Mouse (Mus musculus): Measurements from ENCODE around the gene Gm49378. TPM values are rescaled to one million over a fixed set of nuclear protein-coding genes. Genes with fewer than 3 reads are reported as not detected.

Gm49378 gene
- polyA plus RNA-seq, 1 experiment: 8.2 TPM

- no peak for DNase-seq (ENCODE audit: low read depth in 1 of 2, low spot score in 2 of 2)
- no peaks in the 10 kb centered on the region for H3K36me3 ChIP-seq (ENCODE audit: control insufficient read depth, insufficient read depth, low read length)
Measured at GRCm38 (mm10) chr14:55615876-55616275, 21.8 kb downstream of the Gm49378 start.

GRCm38 (mm10) chr14:55614565-55615178 lies 23.0 kb downstream of the Gm49378 start:
- H3K36me3 ChIP-seq (ENCODE audit: control insufficient read depth, insufficient read depth, low read length): peaks cover under 1% of the 10 kb centered on the region; the same call in 1 of the 2 replicates
- no peak overlapping the region for H3K27ac ChIP-seq (ENCODE audit: insufficient read depth, low read length)

More at GRCm38 (mm10) chr14:55615876-55616275, 21.8 kb downstream of the Gm49378 start:
- Histone ChIP-seq H3K4me3 (ENCODE audit: extremely low read depth, insufficient read depth, insufficient read length) (no peak overlapping the region), H3K27me3 (ENCODE audit: control insufficient read depth, insufficient read depth, low read length) (no peaks in the 10 kb centered on the region), H3K4me1 (ENCODE audit: control insufficient read depth, insufficient read depth, insufficient read length) (no peaks in the 10 kb centered on the region), H3K27ac (ENCODE audit: insufficient read depth, low read length) (no peak overlapping the region)
- WGBS: 82% methylated on average over 2 of the region's 2 CpGs
- TF ChIP-seq CTCF (IDR thresholded peaks at IDR 0.05; ENCODE audit: extremely low read depth, insufficient read depth, insufficient read length, insufficient replicate concordance) (no peak), POLR2A (IDR thresholded peaks at IDR 0.05; ENCODE audit: low read depth, low read length) (no peak)

GRCm38 (mm10) chr14:55613346-55613745 lies 24.3 kb downstream of the Gm49378 start:
- no peak for DNase-seq (ENCODE audit: low read depth in 1 of 2, low spot score in 2 of 2)
- WGBS: 68% methylated on average over 6 of the region's 6 CpGs
- Histone ChIP-seq H3K4me1 (ENCODE audit: control insufficient read depth, insufficient read depth, insufficient read length) (no peaks in the 10 kb centered on the region), H3K4me3 (ENCODE audit: extremely low read depth, insufficient read depth, insufficient read length) (no peak overlapping the region), H3K27ac (ENCODE audit: insufficient read depth, low read length) (no peak overlapping the region), H3K27me3 (ENCODE audit: control insufficient read depth, insufficient read depth, low read length) (no peaks in the 10 kb centered on the region), H3K36me3 (ENCODE audit: control insufficient read depth, insufficient read depth, low read length) (peaks cover 13% of the 10 kb centered on the region)
- no peak for TF ChIP-seq POLR2A (IDR thresholded peaks at IDR 0.05; ENCODE audit: low read depth, low read length)
- no peak for TF ChIP-seq CTCF (IDR thresholded peaks at IDR 0.05; ENCODE audit: extremely low read depth, insufficient read depth, insufficient read length, insufficient replicate concordance)

More at GRCm38 (mm10) chr14:55614565-55615178, 23.0 kb downstream of the Gm49378 start:
- Histone ChIP-seq H3K4me1 (ENCODE audit: control insufficient read depth, insufficient read depth, insufficient read length) (no peaks in the 10 kb centered on the region), H3K4me3 (ENCODE audit: extremely low read depth, insufficient read depth, insufficient read length) (no peak overlapping the region), H3K27me3 (ENCODE audit: control insufficient read depth, insufficient read depth, low read length) (no peaks in the 10 kb centered on the region)
- WGBS: 80% methylated on average over 7 of the region's 7 CpGs
- TF ChIP-seq POLR2A (IDR thresholded peaks at IDR 0.05; ENCODE audit: low read depth, low read length): no peak
- TF ChIP-seq CTCF (IDR thresholded peaks at IDR 0.05; ENCODE audit: extremely low read depth, insufficient read depth, insufficient read length, insufficient replicate concordance): no peak
- DNase-seq (ENCODE audit: low read depth in 1 of 2, low spot score in 2 of 2): no peak

GRCm38 (mm10) chr14:55608339-55608738 lies 29.4 kb downstream of the Gm49378 start:
- H3K4me1 ChIP-seq (ENCODE audit: control insufficient read depth, insufficient read depth, insufficient read length): peaks cover 11% of the 10 kb centered on the region; the same call in 1 of the 2 replicates
- H3K27ac ChIP-seq (ENCODE audit: insufficient read depth, low read length): no peak overlapping the region
- no peaks in the 10 kb centered on the region for H3K27me3 ChIP-seq (ENCODE audit: control insufficient read depth, insufficient read depth, low read length)
- no peak for TF ChIP-seq POLR2A (IDR thresholded peaks at IDR 0.05; ENCODE audit: low read depth, low read length)
- TF ChIP-seq CTCF (IDR thresholded peaks at IDR 0.05; ENCODE audit: extremely low read depth, insufficient read depth, insufficient read length, insufficient replicate concordance): no peak
- DNase-seq (ENCODE audit: low read depth in 1 of 2, low spot score in 2 of 2): no peak
- H3K4me3 ChIP-seq (ENCODE audit: extremely low read depth, insufficient read depth, insufficient read length): no peak overlapping the region
- 97% methylated on average over 6 of the region's 6 CpGs for WGBS
- peaks cover 39% of the 10 kb centered on the region for H3K36me3 ChIP-seq (ENCODE audit: control insufficient read depth, insufficient read depth, low read length)

GRCm38 (mm10) chr14:55605743-55606459 lies 31.8 kb downstream of the Gm49378 start:
- Histone ChIP-seq H3K4me3 (ENCODE audit: extremely low read depth, insufficient read depth, insufficient read length) (no peak overlapping the region), H3K27me3 (ENCODE audit: control insufficient read depth, insufficient read depth, low read length) (no peaks in the 10 kb centered on the region), H3K27ac (ENCODE audit: insufficient read depth, low read length) (no peak overlapping the region), H3K4me1 (ENCODE audit: control insufficient read depth, insufficient read depth, insufficient read length) (peaks cover 18% of the 10 kb centered on the region; the same call in 1 of the 2 replicates), H3K36me3 (ENCODE audit: control insufficient read depth, insufficient read depth, low read length) (peaks cover 50% of the 10 kb centered on the region)
- WGBS: 84% methylated on average over 16 of the region's 16 CpGs
- TF ChIP-seq POLR2A (IDR thresholded peaks at IDR 0.05; ENCODE audit: low read depth, low read length): no peak
- no peak for TF ChIP-seq CTCF (IDR thresholded peaks at IDR 0.05; ENCODE audit: extremely low read depth, insufficient read depth, insufficient read length, insufficient replicate concordance)
- DNase-seq (ENCODE audit: low read depth in 1 of 2, low spot score in 2 of 2): no peak

- no peak for DNase-seq (ENCODE audit: low read depth in 1 of 2, low spot score in 2 of 2)
- no peaks in the 10 kb centered on the region for H3K27me3 ChIP-seq (ENCODE audit: control insufficient read depth, insufficient read depth, low read length)
- peaks cover 18% of the 10 kb centered on the region; the same call in 1 of the 2 replicates for H3K4me1 ChIP-seq (ENCODE audit: control insufficient read depth, insufficient read depth, insufficient read length)
- peaks cover 54% of the 10 kb centered on the region for H3K36me3 ChIP-seq (ENCODE audit: control insufficient read depth, insufficient read depth, low read length)
- peak overlapping the region; percentile 73 for H3K4me3 ChIP-seq (ENCODE audit: extremely low read depth, insufficient read depth, insufficient read length)
- TF ChIP-seq CTCF (IDR thresholded peaks at IDR 0.05; ENCODE audit: extremely low read depth, insufficient read depth, insufficient read length, insufficient replicate concordance): no peak
- TF ChIP-seq POLR2A (IDR thresholded peaks at IDR 0.05; ENCODE audit: low read depth, low read length): no peak
- peak overlapping the region; percentile 98 for H3K27ac ChIP-seq (ENCODE audit: insufficient read depth, low read length)
- 44% methylated on average over 11 of the region's 11 CpGs for WGBS
Measured at GRCm38 (mm10) chr14:55604823-55605222, 32.9 kb downstream of the Gm49378 start.
